Comparison of ENCODE assay signal across 11 mouse cellular contexts in genomic region chr6:86638434-86638833, GRCm38 (mm10). TPM values are rescaled to one million over a fixed set of nuclear protein-coding genes. Genes with fewer than 3 reads are reported as not detected.
A peak's percentile ranks its signal among the peaks of the same experiment; 100 is the strongest.
DNase-seq lines count a peak whose midpoint lies in the region; ATAC-seq and TF ChIP-seq lines count a peak whose summit lies in the region.
"Had no signal": no experiment of that assay in that cellular context is flagged by ENCODE, and none has a peak within 500 bp of the region (broad histone marks: within the 10 kb centered on the region; RNA-seq: fewer than 3 reads in every experiment).

No protein-coding gene starts in this region.

- WGBS in embryonic facial prominence, embryonic 11.5 days, result 25% methylated on average over 2 of the region's 2 CpGs
- 24% methylated on average over 2 of the region's 2 CpGs for WGBS in embryonic facial prominence, embryonic 10.5 days
- 51% methylated on average over 2 of the region's 2 CpGs for WGBS in liver, embryonic 12.5 days (ENCODE audit: insufficient replicate concordance)

- no peaks in the 10 kb centered on the region for H3K27me3 ChIP-seq in embryonic facial prominence, embryonic 11.5 days (ENCODE audit: control insufficient read depth, insufficient read depth, low read length)
- no peaks in the 10 kb centered on the region for H3K27me3 ChIP-seq in embryonic facial prominence, embryonic 10.5 days (replicated peaks; ENCODE audit: low read depth, poor library complexity, severe bottlenecking)
- H3K27me3 ChIP-seq in liver, embryonic 12.5 days (replicated peaks), result peaks cover 4% of the 10 kb centered on the region
- H3K27me3 ChIP-seq: lung, embryonic 15.5 days; neural tube, embryonic 15.5 days had no signal

- no peak overlapping the region for H3K9ac ChIP-seq in embryonic facial prominence, embryonic 11.5 days (replicated peaks; ENCODE audit: low read length)
- peak overlapping the region; percentile 60 for H3K9ac ChIP-seq in liver, embryonic 12.5 days
- H3K9ac ChIP-seq: lung, embryonic 15.5 days; neural tube, embryonic 15.5 days had no signal

- intact Hi-C loops in left cerebral cortex, adult 2 months (cut with DNase I), result loop anchor here (1.0 kb wide), 1 partner anchor 39 kb away; no protein-coding TSS in a partner anchor

- H3K4me1 ChIP-seq in embryonic facial prominence, embryonic 11.5 days (ENCODE audit: control insufficient read depth, insufficient read depth, low read length), result no peaks in the 10 kb centered on the region
- peaks cover 5% of the 10 kb centered on the region for H3K4me1 ChIP-seq in embryonic facial prominence, embryonic 10.5 days
- H3K4me1 ChIP-seq in liver, embryonic 12.5 days, result peaks cover 75% of the 10 kb centered on the region
- H3K4me1 ChIP-seq: lung, embryonic 15.5 days; neural tube, embryonic 15.5 days had no signal

- H3K9me3 ChIP-seq in embryonic facial prominence, embryonic 11.5 days (replicated peaks; ENCODE audit: control insufficient read depth, low read length), result no peaks in the 10 kb centered on the region
- no peaks in the 10 kb centered on the region for H3K9me3 ChIP-seq in embryonic facial prominence, embryonic 10.5 days
- H3K9me3 ChIP-seq in liver, embryonic 12.5 days (replicated peaks), result no peaks in the 10 kb centered on the region
- H3K9me3 ChIP-seq: lung, embryonic 15.5 days; neural tube, embryonic 15.5 days had no signal

- no peak overlapping the region for H3K4me3 ChIP-seq in embryonic facial prominence, embryonic 11.5 days (ENCODE audit: low read depth, low read length)
- H3K4me3 ChIP-seq in embryonic facial prominence, embryonic 10.5 days, result no peak overlapping the region
- no peak overlapping the region for H3K4me3 ChIP-seq in left cerebral cortex, adult 2 months
- H3K4me3 ChIP-seq in liver, embryonic 12.5 days, result no peak overlapping the region
- H3K4me3 ChIP-seq: lung, embryonic 15.5 days; neural tube, embryonic 15.5 days had no signal

- H3K27ac ChIP-seq in embryonic facial prominence, embryonic 11.5 days (replicated peaks; ENCODE audit: low read depth, low read length), result no peak overlapping the region
- H3K27ac ChIP-seq in embryonic facial prominence, embryonic 10.5 days (replicated peaks), result no peak overlapping the region
- no peak overlapping the region for H3K27ac ChIP-seq in left cerebral cortex, adult 2 months
- peak overlapping the region; percentile 99 for H3K27ac ChIP-seq in liver, embryonic 12.5 days
- H3K27ac ChIP-seq: lung, embryonic 15.5 days; neural tube, embryonic 15.5 days had no signal

- peak; percentile 60 for TF ChIP-seq CTCF in left cerebral cortex, adult 2 months (IDR thresholded peaks at IDR 0.05)

- H3K4me2 ChIP-seq in embryonic facial prominence, embryonic 11.5 days (ENCODE audit: low read depth, low read length), result no peak overlapping the region
- H3K4me2 ChIP-seq in liver, embryonic 12.5 days, result peak overlapping the region; percentile 68
- H3K4me2 ChIP-seq: lung, embryonic 15.5 days; neural tube, embryonic 15.5 days had no signal

- ATAC-seq in embryonic facial prominence, embryonic 11.5 days (replicated peaks; ENCODE audit: insufficient number of reproducible peaks, low FRiP score, low TSS enrichment, low read depth), result 0 out of 2 replicates have a peak, but pooled peaks have one; percentile 48
- ATAC-seq in liver, embryonic 12.5 days, result no peak

- peak; percentile 28 for DNase-seq in embryonic facial prominence, embryonic 11.5 days (ENCODE audit: low spot score)
- DNase-seq in embryonic facial prominence, embryonic 10.5 days (ENCODE audit: low spot score), result no peak
- DNase-seq in left cerebral cortex, adult 2 months (ENCODE audit: extremely low spot score in 1 of 2, low spot score in 2 of 2), result no peak
- no peak for DNase-seq in left cerebral cortex, adult 8-10 months (ENCODE audit: low spot score in 2 of 2)
- DNase-seq in MN1 (ENCODE audit: low spot score), result peak; percentile 14
- DNase-seq in spleen, postnatal 36 days (ENCODE audit: low spot score in 2 of 2), result no peak
- DNase-seq in kidney, postnatal 25 days, result no peak
- DNase-seq: kidney, adult 9 months had no signal

- no peaks in the 10 kb centered on the region for H3K36me3 ChIP-seq in embryonic facial prominence, embryonic 11.5 days (replicated peaks; ENCODE audit: control insufficient read depth, insufficient read depth, low read depth, low read length)
- no peaks in the 10 kb centered on the region for H3K36me3 ChIP-seq in embryonic facial prominence, embryonic 10.5 days (replicated peaks)
- no peaks in the 10 kb centered on the region for H3K36me3 ChIP-seq in liver, embryonic 12.5 days
- H3K36me3 ChIP-seq: lung, embryonic 15.5 days; neural tube, embryonic 15.5 days had no signal

RNA-seq across cellular contexts. Expression of gene Asprv1, which starts 10.5 kb away (rescaled TPM):
- polyA plus RNA-seq in embryonic facial prominence, embryonic 11.5 days (2014; fragmentation: Nextera tagmentation; extraction: Ambion mirVana), result 0.79 and 0.89 TPM in 2 replicates
- 0.69 and 1.3 TPM in 2 replicates for polyA plus RNA-seq in embryonic facial prominence, embryonic 10.5 days (2016; fragmentation: Nextera tagmentation; extraction: Ambion mirVana)
- total RNA-seq in left cerebral cortex, adult 2 months (2021), result 1 to 10 TPM; 1.8 to 2.5 TPM
- total RNA-seq in left cerebral cortex, adult 8-10 months (2022), result 1 to 10 TPM; 1.5 to 2.1 (median 2.0) TPM
- 0.13 TPM in 2 replicates for polyA plus RNA-seq in liver, embryonic 12.5 days (2016; fragmentation: Nextera tagmentation; extraction: Ambion mirVana)

RNA-seq across cellular contexts. Expression of gene Mxd1, which starts 30.5 kb away (rescaled TPM):
- 13.5 and 15.1 TPM in 2 replicates for polyA plus RNA-seq in embryonic facial prominence, embryonic 11.5 days (2014; fragmentation: Nextera tagmentation; extraction: Ambion mirVana)
- polyA plus RNA-seq in embryonic facial prominence, embryonic 10.5 days (2016; fragmentation: Nextera tagmentation; extraction: Ambion mirVana), result 9.5 and 11.4 TPM in 2 replicates
- 10 to 100 TPM; 23.1 to 25.2 TPM for total RNA-seq in left cerebral cortex, adult 2 months (2021)
- 10 to 100 TPM; 22.3 to 27.9 (median 24.0) TPM for total RNA-seq in left cerebral cortex, adult 8-10 months (2022)
- polyA plus RNA-seq in liver, embryonic 12.5 days (2016; fragmentation: Nextera tagmentation; extraction: Ambion mirVana), result 35.1 and 39.7 TPM in 2 replicates

RNA-seq across cellular contexts. Expression of gene Snrnp27, which starts 45.9 kb away (rescaled TPM):
- 139 and 148 TPM in 2 replicates for polyA plus RNA-seq in embryonic facial prominence, embryonic 11.5 days (2014; fragmentation: Nextera tagmentation; extraction: Ambion mirVana)
- polyA plus RNA-seq in embryonic facial prominence, embryonic 10.5 days (2016; fragmentation: Nextera tagmentation; extraction: Ambion mirVana), result 124 and 134 TPM in 2 replicates
- 10 to 100 TPM; 52.5 to 55.7 TPM for total RNA-seq in left cerebral cortex, adult 2 months (2021)
- total RNA-seq in left cerebral cortex, adult 8-10 months (2022), result 10 to 100 TPM; 48.0 to 60.8 (median 55.4) TPM
- 82.0 and 85.1 TPM in 2 replicates for polyA plus RNA-seq in liver, embryonic 12.5 days (2016; fragmentation: Nextera tagmentation; extraction: Ambion mirVana)

Comparison
In these comparisons a context has a peak if more than half of its experiments do, and no peak if none do; other contexts are left out.
1. DNase-seq: peak in embryonic facial prominence, embryonic 11.5 days (single experiment) and MN1 (single experiment); none in embryonic facial prominence, embryonic 10.5 days (single experiment), left cerebral cortex, adult 2 months (0 of 2), left cerebral cortex, adult 8-10 months (0 of 2), spleen, postnatal 36 days (0 of 2) and kidney, postnatal 25 days (0 of 2).